Comparison of ENCODE assay signal across 31 mouse cellular contexts in the genomic region with DNA sequence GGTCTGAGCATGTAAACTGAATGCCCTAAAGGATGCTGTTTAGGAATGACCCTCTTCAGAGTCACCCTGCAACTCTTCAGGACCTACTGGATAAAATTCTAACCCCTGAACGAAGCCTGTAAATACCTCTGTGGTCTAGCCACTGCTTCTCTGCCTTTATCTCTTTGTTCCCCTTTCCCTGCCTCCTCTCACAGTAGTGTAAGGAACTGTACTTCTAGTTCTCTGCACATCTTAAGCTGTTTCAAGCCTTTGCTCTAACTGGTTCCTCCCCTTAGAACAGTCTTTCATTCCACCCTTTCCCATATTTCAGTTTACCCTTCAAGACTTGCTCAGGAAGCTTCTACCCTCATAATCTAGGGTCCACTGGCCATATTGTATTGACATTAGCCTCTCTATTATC. TPM values are rescaled to one million over a fixed set of nuclear protein-coding genes. Genes with fewer than 3 reads are reported as not detected.
"Had no signal": no experiment of that assay in that cellular context is flagged by ENCODE, and none has a peak within 500 bp of the region (broad histone marks: within the 10 kb centered on the region; RNA-seq: fewer than 3 reads in every experiment).

No protein-coding gene starts in this region.

- H3K36me3 ChIP-seq: midbrain, embryonic 15.5 days had no signal

- H3K27me3 ChIP-seq: liver, embryonic 15.5 days had no signal

- ATAC-seq: liver, embryonic 12.5 days; liver, postnatal 0 days; midbrain, embryonic 13.5 days; midbrain, embryonic 15.5 days; midbrain, embryonic 16.5 days had no signal

- DNase-seq: left cerebral cortex, postnatal 4 days; liver, embryonic 13.5 days; liver, postnatal 0 days; lung, adult 18-20 months; lung, adult 2 months; lung, embryonic 14.5 days; lung, postnatal 10 days; lung, postnatal 14 days; lung, postnatal 36 days; lung, postnatal 4 days; midbrain, embryonic 14.5 days had no signal

- H3K4me1 ChIP-seq: limb, embryonic 10.5 days; limb, embryonic 12.5 days; limb, embryonic 13.5 days; limb, embryonic 15.5 days; liver, embryonic 12.5 days; liver, embryonic 13.5 days; liver, embryonic 15.5 days; lung, embryonic 15.5 days; midbrain, embryonic 12.5 days; midbrain, embryonic 13.5 days; midbrain, embryonic 15.5 days; neural tube, embryonic 12.5 days had no signal

- H3K9me3 ChIP-seq: limb, embryonic 10.5 days; limb, embryonic 12.5 days; limb, embryonic 13.5 days; limb, embryonic 15.5 days; liver, embryonic 12.5 days; liver, embryonic 13.5 days; liver, embryonic 15.5 days; lung, embryonic 15.5 days; megakaryocyte, embryonic 14.5 days; midbrain, embryonic 12.5 days; midbrain, embryonic 13.5 days; midbrain, embryonic 15.5 days; neural tube, embryonic 12.5 days had no signal

- H3K4me3 ChIP-seq: left cerebral cortex, adult 2 months; limb, embryonic 10.5 days; limb, embryonic 12.5 days; limb, embryonic 13.5 days; limb, embryonic 15.5 days; liver, embryonic 12.5 days; liver, embryonic 13.5 days; liver, embryonic 15.5 days; lung, embryonic 15.5 days; megakaryocyte, embryonic 14.5 days; midbrain, embryonic 12.5 days; midbrain, embryonic 13.5 days; midbrain, embryonic 15.5 days; myocyte; neural tube, embryonic 12.5 days had no signal

- H3K27ac ChIP-seq: left cerebral cortex, adult 2 months; limb, embryonic 10.5 days; limb, embryonic 12.5 days; limb, embryonic 13.5 days; limb, embryonic 15.5 days; liver, embryonic 12.5 days; liver, embryonic 13.5 days; liver, embryonic 14.5 days; liver, embryonic 15.5 days; lung, embryonic 15.5 days; macrophage; midbrain, embryonic 12.5 days; midbrain, embryonic 13.5 days; midbrain, embryonic 15.5 days; neural tube, embryonic 12.5 days had no signal

- H3K9ac ChIP-seq: limb, embryonic 12.5 days; limb, embryonic 13.5 days; limb, embryonic 15.5 days; liver, embryonic 12.5 days; liver, embryonic 13.5 days; liver, embryonic 14.5 days; liver, embryonic 15.5 days; liver, postnatal 0 days; lung, embryonic 14.5 days; lung, embryonic 15.5 days; midbrain, embryonic 12.5 days; midbrain, embryonic 13.5 days; midbrain, embryonic 15.5 days; neural tube, embryonic 12.5 days had no signal

- H3K4me2 ChIP-seq: limb, embryonic 12.5 days; limb, embryonic 13.5 days; limb, embryonic 15.5 days; liver, embryonic 11.5 days; liver, embryonic 12.5 days; liver, embryonic 13.5 days; liver, embryonic 15.5 days; lung, embryonic 14.5 days; lung, embryonic 15.5 days; midbrain, embryonic 11.5 days; midbrain, embryonic 12.5 days; midbrain, embryonic 13.5 days; midbrain, embryonic 15.5 days; neural tube, embryonic 12.5 days had no signal

RNA-seq across cellular contexts. Expression of gene Ribc1, which starts 8.2 kb away (rescaled TPM):
- total RNA-seq: left cerebral cortex, postnatal 10 days had no signal
